Comparison of ENCODE assay signal across 11 mouse cellular contexts in genomic region chr5:111180091-111181053, GRCm38 (mm10).
DNase-seq lines count a peak whose midpoint lies in the region; ATAC-seq and TF ChIP-seq lines count a peak whose summit lies in the region.
"Had no signal": no experiment of that assay in that cellular context is flagged by ENCODE, and none has a peak within 500 bp of the region (broad histone marks: within the 10 kb centered on the region; RNA-seq: fewer than 3 reads in every experiment).

No protein-coding gene starts in this region.

- no peaks in the 10 kb centered on the region for H3K9me3 ChIP-seq in forebrain, postnatal 0 days (ENCODE audit: low read length)
- H3K9me3 ChIP-seq in lung, embryonic 16.5 days (ENCODE audit: control insufficient read depth, low read length): no peaks in the 10 kb centered on the region
- no peaks in the 10 kb centered on the region for H3K9me3 ChIP-seq in stomach, embryonic 14.5 days (ENCODE audit: control insufficient read depth, low read depth, low read length)

- peak; percentile 39 for DNase-seq in liver, adult 2 months (ENCODE audit: extremely low read depth, low read depth, low spot score)
- no peak for DNase-seq in liver
- peak; percentile 35 for DNase-seq in forebrain, postnatal 0 days
- DNase-seq in spleen, adult 18-20 months: no peak
- DNase-seq in natural killer cell, adult 2 months (ENCODE audit: low spot score in 2 of 2): no peak
- no peak for DNase-seq in heart, postnatal 25 days (ENCODE audit: low spot score)
- DNase-seq: embryo, embryonic 11 days; gastrocnemius, postnatal 36 days had no signal

- H3K4me1 ChIP-seq in liver, adult 2 months (ENCODE audit: control insufficient read depth, insufficient read depth, low read length): peaks cover 2% of the 10 kb centered on the region; the same call in 1 of the 2 replicates
- peaks cover 25% of the 10 kb centered on the region for H3K4me1 ChIP-seq in forebrain, postnatal 0 days (ENCODE audit: insufficient read depth)
- peaks cover 27% of the 10 kb centered on the region for H3K4me1 ChIP-seq in lung, embryonic 16.5 days (replicated peaks; ENCODE audit: control insufficient read depth, insufficient read depth, low read length)
- H3K4me1 ChIP-seq in stomach, embryonic 14.5 days (ENCODE audit: control insufficient read depth, insufficient read depth, low read length): peaks cover 35% of the 10 kb centered on the region

- TF ChIP-seq CTCF in liver, adult 2 months (IDR thresholded peaks at IDR 0.05; ENCODE audit: low read depth, low read length): no peak
- no peak for TF ChIP-seq CTCF in forebrain, postnatal 0 days (IDR thresholded peaks at IDR 0.05; ENCODE audit: low read depth)

- H3K27ac ChIP-seq in liver, adult 2 months (replicated peaks; ENCODE audit: insufficient read depth, low read depth, low read length): no peak overlapping the region
- H3K27ac ChIP-seq in forebrain, postnatal 0 days (ENCODE audit: low read depth, low read length): peak overlapping the region; percentile 51
- H3K27ac ChIP-seq in lung, embryonic 16.5 days (ENCODE audit: low read length): no peak overlapping the region
- H3K27ac ChIP-seq in stomach, embryonic 14.5 days (ENCODE audit: low read length): peak overlapping the region; percentile 45; the same call in 1 of the 2 replicates

- H3K4me2 ChIP-seq in forebrain, postnatal 0 days (ENCODE audit: low read depth): peak overlapping the region; percentile 13
- H3K4me2 ChIP-seq in lung, embryonic 16.5 days (ENCODE audit: low read depth, low read length): no peak overlapping the region
- peak overlapping the region; percentile 15; the same call in 1 of the 2 replicates for H3K4me2 ChIP-seq in stomach, embryonic 14.5 days (replicated peaks; ENCODE audit: low read depth, low read length)

- H3K9ac ChIP-seq in liver, adult 2 months (ENCODE audit: low read depth, low read length): no peak overlapping the region
- H3K9ac ChIP-seq in forebrain, postnatal 0 days: peak overlapping the region; percentile 35
- H3K9ac ChIP-seq in lung, embryonic 16.5 days (ENCODE audit: low read length): 0 out of 2 replicates have a peak overlapping the region, but pooled peaks have one; percentile 26
- H3K9ac ChIP-seq in stomach, embryonic 14.5 days (replicated peaks; ENCODE audit: low read depth, low read length): no peak overlapping the region

- WGBS in liver, adult 2 months: 53% methylated on average over 25 of the region's 25 CpGs
- 27% methylated on average over 25 of the region's 25 CpGs for WGBS in forebrain, postnatal 0 days
- 54% methylated on average over 25 of the region's 25 CpGs for WGBS in lung, embryonic 16.5 days
- WGBS in stomach, embryonic 14.5 days: 49% methylated on average over 25 of the region's 25 CpGs

- H3K4me3 ChIP-seq in liver, adult 2 months (ENCODE audit: insufficient read depth, low read depth, low read length): no peak overlapping the region
- H3K4me3 ChIP-seq in forebrain, postnatal 0 days (ENCODE audit: low read depth, low read length): no peak overlapping the region
- no peak overlapping the region for H3K4me3 ChIP-seq in lung, embryonic 16.5 days (ENCODE audit: low read length)
- H3K4me3 ChIP-seq in stomach, embryonic 14.5 days (ENCODE audit: low read depth, low read length): no peak overlapping the region
- H3K4me3 ChIP-seq: megakaryocyte, embryonic 14.5 days had no signal

- TF ChIP-seq POLR2A in liver, adult 2 months (IDR thresholded peaks at IDR 0.05; ENCODE audit: extremely low read depth, insufficient read depth, low read length): no peak

- H3K36me3 ChIP-seq in liver, adult 2 months (ENCODE audit: control insufficient read depth, insufficient read depth, low read length): no peaks in the 10 kb centered on the region
- H3K36me3 ChIP-seq in forebrain, postnatal 0 days (ENCODE audit: insufficient read depth): no peaks in the 10 kb centered on the region; the same call in 1 of the 2 replicates
- H3K36me3 ChIP-seq in lung, embryonic 16.5 days (ENCODE audit: control insufficient read depth, insufficient read depth, low read length): 0 out of 2 replicates have a peak, but pooled peaks cover 3% of the 10 kb centered on the region
- H3K36me3 ChIP-seq in stomach, embryonic 14.5 days (ENCODE audit: control insufficient read depth, insufficient read depth, low read length): no peaks in the 10 kb centered on the region; the same call in 1 of the 2 replicates

- H3K27me3 ChIP-seq in liver, adult 2 months (ENCODE audit: control insufficient read depth, insufficient read depth, low read length): no peaks in the 10 kb centered on the region
- H3K27me3 ChIP-seq in forebrain, postnatal 0 days (ENCODE audit: insufficient read depth, low read length): no peaks in the 10 kb centered on the region
- no peaks in the 10 kb centered on the region for H3K27me3 ChIP-seq in lung, embryonic 16.5 days (ENCODE audit: control insufficient read depth, insufficient read depth, low read depth, low read length)
- no peaks in the 10 kb centered on the region for H3K27me3 ChIP-seq in stomach, embryonic 14.5 days (ENCODE audit: control insufficient read depth, insufficient read depth, low read length)

- ATAC-seq in forebrain, postnatal 0 days: peak; percentile 23; the same call in 1 of the 2 replicates
- ATAC-seq in lung, embryonic 16.5 days (ENCODE audit: low read depth): peak; percentile 54; the same call in 1 of the 2 replicates
- no peak for ATAC-seq in stomach, embryonic 14.5 days (ENCODE audit: insufficient number of reproducible peaks, insufficient read depth, low FRiP score, low read depth)

- no peaks in the 10 kb centered on the region for H3K79me2 ChIP-seq in liver, adult 2 months (ENCODE audit: control insufficient read depth, insufficient read depth, low read length)

- intact Hi-C loops in heart, postnatal 25 days (cut with DNase I): no loop called here

Comparison
In these comparisons a context has a peak if more than half of its experiments do, and no peak if none do; other contexts are left out.
1. DNase-seq: peak in liver, adult 2 months (single experiment) and forebrain, postnatal 0 days (single experiment); none in liver (single experiment), spleen, adult 18-20 months (0 of 2), natural killer cell, adult 2 months (0 of 2) and heart, postnatal 25 days (single experiment).
2. H3K27ac ChIP-seq: peak in forebrain, postnatal 0 days (single experiment) and stomach, embryonic 14.5 days (single experiment); none in liver, adult 2 months (single experiment) and lung, embryonic 16.5 days (single experiment).
3. H3K9ac ChIP-seq: peak in forebrain, postnatal 0 days (single experiment) and lung, embryonic 16.5 days (single experiment); none in liver, adult 2 months (single experiment) and stomach, embryonic 14.5 days (single experiment).